Mouse (Mus musculus): ENCODE measurements around the gene Gars. TPM values are rescaled to one million over a fixed set of nuclear protein-coding genes. Genes with fewer than 3 reads are reported as not detected.

Gene Gars
- polyA plus RNA-seq, 1 experiment, result 75.3 TPM

DNA sequence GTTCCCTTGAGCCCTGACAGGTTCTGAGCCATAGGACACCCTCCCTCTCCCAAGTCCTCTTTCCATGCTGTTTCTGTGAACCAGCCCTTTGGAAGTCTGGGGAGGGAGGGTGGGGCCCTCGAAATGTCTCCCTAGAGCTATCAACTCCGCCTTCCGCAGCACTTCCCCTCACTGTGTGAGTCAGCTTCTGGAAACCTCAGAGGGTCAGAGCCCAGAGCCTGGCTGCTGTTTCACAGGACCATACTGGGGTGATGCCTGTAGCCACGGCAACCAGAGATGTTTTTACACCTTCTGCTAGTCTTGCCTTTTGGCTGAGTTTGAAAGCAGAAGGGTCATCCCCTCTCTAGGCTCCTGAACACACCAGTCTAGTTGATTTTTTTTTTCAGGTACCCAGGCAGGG, 85.2 kb downstream of the Gars start:
- no peaks in the 10 kb centered on the region for H3K36me3 ChIP-seq (replicated peaks; ENCODE audit: low read length)
- no peaks in the 10 kb centered on the region for H3K9me3 ChIP-seq
- no peak overlapping the region for H3K4me3 ChIP-seq (replicated peaks)
- peaks cover 95% of the 10 kb centered on the region for H3K27me3 ChIP-seq (replicated peaks)
- peaks cover 17% of the 10 kb centered on the region for H3K4me1 ChIP-seq
- TF ChIP-seq FLI1 (IDR thresholded peaks at IDR 0.05; ENCODE audit: low read length) (no peak), GATA1 (IDR thresholded peaks at IDR 0.05; ENCODE audit: borderline replicate concordance, low read length) (no peak)

DNA sequence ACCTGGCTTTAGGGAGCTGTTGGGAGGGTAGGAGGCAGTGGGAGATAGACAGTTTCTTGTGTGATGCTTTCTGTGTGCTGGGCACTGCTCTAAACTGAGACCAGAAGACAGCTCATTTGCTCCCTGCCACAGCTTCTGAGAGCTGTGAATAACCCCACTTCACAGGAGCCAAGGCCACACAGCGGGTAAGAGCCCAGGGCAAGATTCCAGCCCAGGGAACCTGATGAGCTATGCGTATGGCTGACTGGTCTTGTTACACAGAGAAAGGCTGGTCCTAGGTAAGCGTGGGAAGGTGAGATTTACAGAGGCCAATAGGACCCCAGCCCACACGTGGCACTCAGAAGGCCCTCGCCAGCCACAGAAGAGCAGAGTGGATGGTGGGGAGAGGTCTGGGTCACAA, 88.8 kb downstream of the Gars start:
- peaks cover 7% of the 10 kb centered on the region for H3K4me1 ChIP-seq
- H3K4me3 ChIP-seq (replicated peaks), result no peak overlapping the region
- H3K27me3 ChIP-seq (replicated peaks), result peaks cover 87% of the 10 kb centered on the region
- no peaks in the 10 kb centered on the region for H3K9me3 ChIP-seq
- no peaks in the 10 kb centered on the region for H3K36me3 ChIP-seq (replicated peaks; ENCODE audit: low read length)
- TF ChIP-seq GATA1 (IDR thresholded peaks at IDR 0.05; ENCODE audit: borderline replicate concordance, low read length), result no peak
- no peak for TF ChIP-seq FLI1 (IDR thresholded peaks at IDR 0.05; ENCODE audit: low read length)

DNA sequence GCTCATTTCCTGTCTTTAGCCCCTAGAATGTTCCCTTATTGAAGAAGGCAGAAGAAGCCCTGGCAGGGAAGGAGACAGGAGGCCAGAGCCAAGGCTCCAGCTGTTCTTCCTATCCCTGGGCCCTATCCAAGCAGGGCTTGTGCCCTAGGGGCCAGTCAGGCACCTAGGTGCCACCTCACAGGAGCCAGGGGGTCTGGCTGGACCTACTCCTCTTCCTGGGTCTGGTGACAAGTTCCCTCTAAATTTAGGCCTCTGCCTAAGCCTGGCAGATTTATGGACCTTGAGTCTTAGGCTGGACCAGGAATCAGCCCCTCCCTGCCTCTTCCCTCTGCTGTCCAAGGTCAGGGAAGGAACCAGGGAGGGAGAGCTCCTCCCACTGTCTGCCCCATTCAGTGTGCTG, 90.6 kb downstream of the Gars start:
- Histone ChIP-seq H3K4me3 (replicated peaks) (no peak overlapping the region), H3K36me3 (replicated peaks; ENCODE audit: low read length) (no peaks in the 10 kb centered on the region), H3K9me3 (no peaks in the 10 kb centered on the region), H3K4me1 (no peaks in the 10 kb centered on the region), H3K27me3 (replicated peaks) (peaks cover 86% of the 10 kb centered on the region)
- no peak for TF ChIP-seq GATA1 (IDR thresholded peaks at IDR 0.05; ENCODE audit: borderline replicate concordance, low read length)
- no peak for TF ChIP-seq FLI1 (IDR thresholded peaks at IDR 0.05; ENCODE audit: low read length)

Other genes with a start within 250 kb of the Gars start
- gene Znrf2, start 221.1 kb upstream of the Gars start, polyA plus RNA-seq (2012; ENCODE audit: insufficient read depth, low replicate concordance), result 15.8 and 22.0 TPM in 2 replicates
- gene Nod1, start 65.4 kb upstream of the Gars start, polyA plus RNA-seq (2012; ENCODE audit: insufficient read depth, low replicate concordance), result 1.5 TPM in 1 of 2 replicates, not detected in the other
- gene Ggct, start 45.1 kb upstream of the Gars start, polyA plus RNA-seq (2012; ENCODE audit: insufficient read depth, low replicate concordance), result 4.2 and 18.6 TPM in 2 replicates
- not detected in 2 replicates for gene Crhr2, start 95.0 kb downstream of the Gars start, polyA plus RNA-seq (2012; ENCODE audit: insufficient read depth, low replicate concordance)
- gene Inmt, start 137.0 kb downstream of the Gars start, polyA plus RNA-seq (2012; ENCODE audit: insufficient read depth, low replicate concordance), result not detected in 2 replicates
- gene Mindy4, start 165.4 kb downstream of the Gars start, polyA plus RNA-seq (2012; ENCODE audit: insufficient read depth, low replicate concordance), result 0.10 TPM in 1 of 2 replicates, not detected in the other

Data from megakaryocyte, embryonic 14.5 days (primary cell).